ENCODE assay signal across 17 mouse cellular contexts in the genomic region with DNA sequence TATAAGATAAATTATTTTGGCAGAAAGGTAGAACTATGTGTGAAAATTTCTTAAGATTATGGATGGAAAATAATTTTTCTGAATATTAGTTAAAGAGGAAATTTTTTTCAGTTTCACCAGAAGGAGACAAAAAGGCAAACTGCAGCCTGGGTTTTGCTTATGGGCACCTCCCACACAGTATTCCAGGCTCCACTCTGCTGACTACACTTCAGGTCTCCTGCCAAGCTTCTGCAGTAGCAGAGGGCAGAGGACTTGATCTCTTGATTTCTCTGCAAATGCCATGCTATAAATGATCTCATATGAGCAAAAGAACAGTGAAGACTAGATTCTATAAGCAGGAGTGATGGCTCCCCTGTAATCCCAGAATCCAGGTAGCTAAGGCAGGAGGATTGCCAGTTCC.
DNase-seq lines count a peak whose midpoint lies in the region; ATAC-seq and TF ChIP-seq lines count a peak whose summit lies in the region.
"Had no signal": no experiment of that assay in that cellular context is flagged by ENCODE, and none has a peak within 500 bp of the region (broad histone marks: within the 10 kb centered on the region; RNA-seq: fewer than 3 reads in every experiment).

No protein-coding gene starts in this region.

- TF ChIP-seq CTCF in forebrain, postnatal 0 days (IDR thresholded peaks at IDR 0.05; ENCODE audit: low read depth): no peak

- DNase-seq in forebrain, embryonic 10.5 days (ENCODE audit: extremely low spot score, low spot score): no peak
- peak; percentile 33 to 49 for DNase-seq in cerebellum, postnatal 10 days
- DNase-seq in forebrain, postnatal 0 days: no peak
- no peak for DNase-seq in layer of hippocampus, postnatal 14 days (ENCODE audit: low spot score in 2 of 2)
- DNase-seq: adrenal gland, postnatal 14 days; gastrocnemius, adult 2 months; heart, postnatal 14 days; kidney, adult 18-20 months; liver; lung, embryonic 14.5 days; right cerebral cortex, postnatal 25 days; thymus, adult 2 months had no signal

- no peak overlapping the region for H3K9ac ChIP-seq in forebrain, embryonic 13.5 days
- peak overlapping the region; percentile 43; the same call in 1 of the 2 replicates for H3K9ac ChIP-seq in forebrain, postnatal 0 days
- peak overlapping the region; percentile 37 for H3K9ac ChIP-seq in midbrain, embryonic 15.5 days
- no peak overlapping the region for H3K9ac ChIP-seq in kidney, embryonic 15.5 days
- H3K9ac ChIP-seq: lung, embryonic 14.5 days had no signal

- no peaks in the 10 kb centered on the region for H3K9me3 ChIP-seq in forebrain, embryonic 13.5 days (replicated peaks)
- H3K9me3 ChIP-seq in forebrain, embryonic 10.5 days: no peaks in the 10 kb centered on the region
- no peaks in the 10 kb centered on the region for H3K9me3 ChIP-seq in forebrain, postnatal 0 days (ENCODE audit: low read length)
- H3K9me3 ChIP-seq in midbrain, embryonic 15.5 days: no peaks in the 10 kb centered on the region
- H3K9me3 ChIP-seq in kidney, embryonic 15.5 days (replicated peaks): no peaks in the 10 kb centered on the region
- H3K9me3 ChIP-seq: G1E had no signal

- H3K4me1 ChIP-seq in forebrain, embryonic 13.5 days: peaks cover 63% of the 10 kb centered on the region
- peaks cover 41% of the 10 kb centered on the region for H3K4me1 ChIP-seq in forebrain, embryonic 10.5 days
- H3K4me1 ChIP-seq in forebrain, postnatal 0 days (ENCODE audit: insufficient read depth): peaks cover 21% of the 10 kb centered on the region
- peaks cover 52% of the 10 kb centered on the region for H3K4me1 ChIP-seq in midbrain, embryonic 15.5 days
- H3K4me1 ChIP-seq in kidney, embryonic 15.5 days: 0 out of 2 replicates have a peak, but pooled peaks cover 5% of the 10 kb centered on the region

- ATAC-seq in forebrain, embryonic 13.5 days: no peak
- no peak for ATAC-seq in forebrain, postnatal 0 days
- ATAC-seq in midbrain, embryonic 15.5 days (replicated peaks): no peak
- ATAC-seq in megakaryocyte-erythroid progenitor cell, adult 5-6 weeks (replicated peaks; ENCODE audit: low FRiP score, low TSS enrichment, poor library complexity, severe bottlenecking): no peak
- no peak for ATAC-seq in kidney, embryonic 15.5 days (replicated peaks; ENCODE audit: low FRiP score)

- peak overlapping the region; percentile 44 for H3K4me3 ChIP-seq in forebrain, embryonic 13.5 days
- no peak overlapping the region for H3K4me3 ChIP-seq in forebrain, embryonic 10.5 days
- H3K4me3 ChIP-seq in forebrain, postnatal 0 days (ENCODE audit: low read depth, low read length): peak overlapping the region; percentile 52
- peak overlapping the region; percentile 52 for H3K4me3 ChIP-seq in midbrain, embryonic 15.5 days
- no peak overlapping the region for H3K4me3 ChIP-seq in kidney, embryonic 15.5 days (replicated peaks)
- H3K4me3 ChIP-seq: gastrocnemius, adult 2 months had no signal

- peak overlapping the region; percentile 54 for H3K4me2 ChIP-seq in forebrain, embryonic 13.5 days
- H3K4me2 ChIP-seq in forebrain, postnatal 0 days (ENCODE audit: low read depth): peak overlapping the region; percentile 59
- H3K4me2 ChIP-seq in midbrain, embryonic 15.5 days: peak overlapping the region; percentile 69
- no peak overlapping the region for H3K4me2 ChIP-seq in kidney, embryonic 15.5 days
- H3K4me2 ChIP-seq: lung, embryonic 14.5 days had no signal

- peaks cover 9% of the 10 kb centered on the region; the same call in 1 of the 2 replicates for H3K36me3 ChIP-seq in forebrain, embryonic 13.5 days (ENCODE audit: poor library complexity, severe bottlenecking)
- H3K36me3 ChIP-seq in forebrain, embryonic 10.5 days (replicated peaks): no peaks in the 10 kb centered on the region
- no peaks in the 10 kb centered on the region for H3K36me3 ChIP-seq in forebrain, postnatal 0 days (ENCODE audit: insufficient read depth)
- 0 out of 2 replicates have a peak, but pooled peaks cover 3% of the 10 kb centered on the region for H3K36me3 ChIP-seq in midbrain, embryonic 15.5 days (replicated peaks)
- no peaks in the 10 kb centered on the region for H3K36me3 ChIP-seq in kidney, embryonic 15.5 days
- H3K36me3 ChIP-seq: G1E had no signal

- no peaks in the 10 kb centered on the region for H3K27me3 ChIP-seq in forebrain, embryonic 13.5 days
- H3K27me3 ChIP-seq in forebrain, embryonic 10.5 days (ENCODE audit: poor library complexity, severe bottlenecking): no peaks in the 10 kb centered on the region
- H3K27me3 ChIP-seq in forebrain, postnatal 0 days (ENCODE audit: insufficient read depth, low read length): no peaks in the 10 kb centered on the region
- H3K27me3 ChIP-seq in midbrain, embryonic 15.5 days (replicated peaks): no peaks in the 10 kb centered on the region
- H3K27me3 ChIP-seq in kidney, embryonic 15.5 days: no peaks in the 10 kb centered on the region

- H3K27ac ChIP-seq in forebrain, embryonic 13.5 days: no peak overlapping the region
- no peak overlapping the region for H3K27ac ChIP-seq in forebrain, embryonic 10.5 days
- no peak overlapping the region for H3K27ac ChIP-seq in forebrain, postnatal 0 days (ENCODE audit: low read depth, low read length)
- H3K27ac ChIP-seq in midbrain, embryonic 15.5 days: 0 out of 2 replicates have a peak overlapping the region, but pooled peaks have one; percentile 15
- no peak overlapping the region for H3K27ac ChIP-seq in kidney, embryonic 15.5 days
- H3K27ac ChIP-seq: gastrocnemius, adult 2 months had no signal

Comparison
In these comparisons a context has a peak if more than half of its experiments do, and no peak if none do; other contexts are left out.
1. H3K4me3 ChIP-seq: peak in forebrain, embryonic 13.5 days (single experiment), forebrain, postnatal 0 days (single experiment) and midbrain, embryonic 15.5 days (single experiment); none in forebrain, embryonic 10.5 days (single experiment) and kidney, embryonic 15.5 days (single experiment).
2. H3K9ac ChIP-seq: peak in forebrain, postnatal 0 days (single experiment) and midbrain, embryonic 15.5 days (single experiment); none in forebrain, embryonic 13.5 days (single experiment) and kidney, embryonic 15.5 days (single experiment).
3. DNase-seq: peak in cerebellum, postnatal 10 days (2 of 2); none in forebrain, embryonic 10.5 days (single experiment), forebrain, postnatal 0 days (single experiment) and layer of hippocampus, postnatal 14 days (0 of 2).